In the genomic region with DNA sequence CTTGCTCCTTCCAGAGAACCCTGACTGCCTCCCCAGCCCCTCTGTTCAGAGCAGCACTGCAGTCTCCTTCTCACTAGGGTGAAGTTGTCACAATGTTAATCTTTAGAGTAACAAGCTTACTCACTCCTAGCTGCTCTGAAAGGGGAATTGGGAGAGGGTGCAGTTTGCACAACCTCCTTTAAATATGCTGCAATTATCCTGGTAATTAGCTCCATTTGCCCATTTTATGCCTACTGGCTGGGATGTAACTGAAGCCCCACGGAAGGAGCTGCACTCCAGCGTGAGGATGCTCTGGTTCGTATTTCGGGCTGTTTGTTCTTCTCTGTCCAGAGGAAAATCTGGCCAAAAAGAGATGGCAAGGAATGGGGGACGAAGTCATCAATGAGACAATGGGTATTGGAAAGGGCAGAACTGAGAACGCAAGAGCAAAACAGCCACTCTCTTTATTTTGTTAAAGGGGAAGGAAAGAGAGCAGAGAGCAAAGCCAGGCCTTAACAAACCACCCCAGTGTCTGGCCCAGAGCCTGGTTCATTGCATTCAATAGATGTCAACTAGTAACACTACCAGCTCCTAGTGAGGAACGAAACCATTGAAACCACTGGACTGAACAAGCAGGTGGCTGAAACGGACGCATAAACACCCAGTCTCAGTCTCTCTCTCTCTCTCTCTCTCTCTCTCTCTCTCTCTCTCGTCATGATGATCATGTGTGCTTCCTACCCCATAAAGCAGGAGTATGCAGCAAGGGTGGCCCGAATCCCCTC, we compare ENCODE assay signal across 28 mouse cellular contexts. TPM values are rescaled to one million over a fixed set of nuclear protein-coding genes. Genes with fewer than 3 reads are reported as not detected.
DNase-seq lines count a peak whose midpoint lies in the region; ATAC-seq and TF ChIP-seq lines count a peak whose summit lies in the region.
"Had no signal": no experiment of that assay in that cellular context is flagged by ENCODE, and none has a peak within 500 bp of the region (broad histone marks: within the 10 kb centered on the region; RNA-seq: fewer than 3 reads in every experiment).

No protein-coding gene starts in this region.

- no peak overlapping the region for H3K4me3 ChIP-seq in forebrain, embryonic 15.5 days
- H3K4me3 ChIP-seq in forebrain, embryonic 12.5 days (replicated peaks) = no peak overlapping the region
- no peak overlapping the region for H3K4me3 ChIP-seq in forebrain, postnatal 0 days (ENCODE audit: low read depth, low read length)
- H3K4me3 ChIP-seq: embryonic facial prominence, embryonic 12.5 days; heart, adult 2 months; liver, embryonic 12.5 days; megakaryocyte, embryonic 14.5 days; midbrain, embryonic 12.5 days; neural tube, embryonic 15.5 days had no signal

- no peak for TF ChIP-seq CTCF in forebrain, postnatal 0 days (IDR thresholded peaks at IDR 0.05; ENCODE audit: low read depth)

- intact Hi-C loops in left cerebral cortex, postnatal 10 days (cut with DNase I) = no loop called here

- 31% methylated on average over 10 of the region's 11 CpGs for WGBS in forebrain, embryonic 15.5 days
- WGBS in forebrain, embryonic 12.5 days = 51% methylated on average over 11 of the region's 11 CpGs
- WGBS in forebrain, postnatal 0 days = 30% methylated on average over 11 of the region's 11 CpGs

- no peak overlapping the region for H3K4me2 ChIP-seq in forebrain, embryonic 15.5 days (replicated peaks)
- H3K4me2 ChIP-seq in forebrain, embryonic 12.5 days = no peak overlapping the region
- H3K4me2 ChIP-seq in forebrain, postnatal 0 days (ENCODE audit: low read depth) = no peak overlapping the region
- H3K4me2 ChIP-seq: embryonic facial prominence, embryonic 12.5 days; liver, embryonic 12.5 days; midbrain, embryonic 12.5 days; neural tube, embryonic 15.5 days had no signal

- H3K9ac ChIP-seq in forebrain, embryonic 15.5 days (replicated peaks) = no peak overlapping the region
- H3K9ac ChIP-seq in forebrain, embryonic 12.5 days = no peak overlapping the region
- no peak overlapping the region for H3K9ac ChIP-seq in forebrain, postnatal 0 days
- H3K9ac ChIP-seq: embryonic facial prominence, embryonic 12.5 days; liver, embryonic 12.5 days; liver, postnatal 0 days; midbrain, embryonic 12.5 days; neural tube, embryonic 15.5 days had no signal

- no peaks in the 10 kb centered on the region for H3K36me3 ChIP-seq in forebrain, embryonic 15.5 days
- H3K36me3 ChIP-seq in forebrain, embryonic 12.5 days (replicated peaks) = no peaks in the 10 kb centered on the region
- H3K36me3 ChIP-seq in forebrain, postnatal 0 days (ENCODE audit: insufficient read depth) = no peaks in the 10 kb centered on the region
- H3K36me3 ChIP-seq: embryonic facial prominence, embryonic 12.5 days; liver, embryonic 12.5 days; midbrain, embryonic 12.5 days; neural tube, embryonic 15.5 days had no signal

- H3K27ac ChIP-seq in forebrain, embryonic 15.5 days (replicated peaks) = no peak overlapping the region
- H3K27ac ChIP-seq in forebrain, embryonic 12.5 days = no peak overlapping the region
- H3K27ac ChIP-seq in forebrain, postnatal 0 days (ENCODE audit: low read depth, low read length) = no peak overlapping the region
- H3K27ac ChIP-seq: embryonic facial prominence, embryonic 12.5 days; heart, adult 2 months; liver, embryonic 12.5 days; midbrain, embryonic 12.5 days; neural tube, embryonic 15.5 days had no signal

- peak; percentile 58; the same call in 1 of the 2 replicates for ATAC-seq in forebrain, embryonic 15.5 days (replicated peaks)
- no peak for ATAC-seq in forebrain, embryonic 12.5 days (ENCODE audit: low FRiP score)
- peak; percentile 51 for ATAC-seq in forebrain, postnatal 0 days
- ATAC-seq: activated CD4-positive, CD25-positive, alpha-beta regulatory T cell, adult 4 months; CD4-positive, CD25-positive, alpha-beta regulatory T cell, adult 4 months; intestine, embryonic 16.5 days; liver, embryonic 12.5 days; liver, postnatal 0 days had no signal

- peak; percentile 18 for DNase-seq in retina, postnatal 1 day
- no peak for DNase-seq in retina, embryonic 14.5 days (ENCODE audit: low spot score)
- peak; percentile 27 for DNase-seq in forebrain, postnatal 0 days
- no peak for DNase-seq in urinary bladder, postnatal 10 days (ENCODE audit: low spot score)
- DNase-seq in left cerebral cortex, postnatal 10 days (ENCODE audit: extremely low spot score in 1 of 2, low spot score in 2 of 2) = no peak
- DNase-seq: adrenal gland, adult 2 months; cerebellum, adult 11-12 months; cerebellum, adult 9-11 months; embryo, embryonic 11 days; heart, adult 2 months; heart, postnatal 14 days; kidney, adult 8-10 months; kidney, postnatal 10 days; layer of hippocampus, adult 9-11 months; liver, postnatal 0 days; lung, postnatal 4 days; right cerebral cortex, postnatal 4 days; thymus, postnatal 4 days had no signal

- H3K27me3 ChIP-seq in forebrain, embryonic 15.5 days = no peaks in the 10 kb centered on the region
- no peaks in the 10 kb centered on the region for H3K27me3 ChIP-seq in forebrain, embryonic 12.5 days
- H3K27me3 ChIP-seq in forebrain, postnatal 0 days (ENCODE audit: insufficient read depth, low read length) = no peaks in the 10 kb centered on the region
- H3K27me3 ChIP-seq: embryonic facial prominence, embryonic 12.5 days; liver, embryonic 12.5 days; midbrain, embryonic 12.5 days; neural tube, embryonic 15.5 days had no signal

- no peaks in the 10 kb centered on the region for H3K9me3 ChIP-seq in forebrain, embryonic 15.5 days
- no peaks in the 10 kb centered on the region for H3K9me3 ChIP-seq in forebrain, embryonic 12.5 days
- H3K9me3 ChIP-seq in forebrain, postnatal 0 days (ENCODE audit: low read length) = no peaks in the 10 kb centered on the region; the same call in 1 of the 2 replicates
- H3K9me3 ChIP-seq: embryonic facial prominence, embryonic 12.5 days; liver, embryonic 12.5 days; midbrain, embryonic 12.5 days; neural tube, embryonic 15.5 days had no signal

- peaks cover 11% of the 10 kb centered on the region for H3K4me1 ChIP-seq in forebrain, embryonic 15.5 days
- no peaks in the 10 kb centered on the region for H3K4me1 ChIP-seq in forebrain, embryonic 12.5 days
- H3K4me1 ChIP-seq in forebrain, postnatal 0 days (ENCODE audit: insufficient read depth) = no peaks in the 10 kb centered on the region
- H3K4me1 ChIP-seq: embryonic facial prominence, embryonic 12.5 days; liver, embryonic 12.5 days; midbrain, embryonic 12.5 days had no signal

RNA-seq across cellular contexts. Expression of a gene that starts 45.1 kb away (rescaled TPM):
- 22.1 and 22.4 TPM in 2 replicates for polyA plus RNA-seq in forebrain, embryonic 15.5 days (2015; fragmentation: Nextera tagmentation; extraction: Ambion mirVana)
- polyA plus RNA-seq in forebrain, embryonic 12.5 days (2016; fragmentation: Nextera tagmentation; extraction: Ambion mirVana) = 34.6 and 36.3 TPM in 2 replicates
- 21.0 and 32.6 TPM in 2 replicates for total RNA-seq in forebrain, postnatal 0 days (2014; rRNA removed)
- 11.1 and 17.2 TPM in 2 replicates for polyA plus RNA-seq in forebrain, postnatal 0 days (2015; fragmentation: Nextera tagmentation; extraction: Ambion mirVana)
- 10 to 100 TPM; 20.5 to 25.1 TPM for total RNA-seq in left cerebral cortex, postnatal 10 days (2021)

Comparison
In these comparisons a context has a peak if more than half of its experiments do, and no peak if none do; other contexts are left out.
1. DNase-seq: peak in retina, postnatal 1 day (single experiment) and forebrain, postnatal 0 days (single experiment); none in retina, embryonic 14.5 days (single experiment), urinary bladder, postnatal 10 days (single experiment) and left cerebral cortex, postnatal 10 days (0 of 2).